Mouse (Mus musculus) myocyte (in vitro differentiated cells): ENCODE measurements around the gene Fam207a. TPM values are rescaled to one million over a fixed set of nuclear protein-coding genes. Genes with fewer than 3 reads are reported as not detected.

ENCODE experiments used
- H3K27me3 ChIP-seq: one replicate; pipeline ENCODE4 v1.6.1; 2011; ENCODE audit not compliant: control insufficient read depth, insufficient read depth, insufficient read length
- H3K36me3 ChIP-seq: one replicate; pipeline ENCODE4 v1.6.1; 2011; ENCODE audit not compliant: control insufficient read depth, insufficient read depth
- H3K4me2 ChIP-seq: one replicate; pipeline ENCODE4 v1.6.1; 2011; ENCODE audit warnings: low read depth, control low read depth
- H3K4me3 ChIP-seq: one replicate; pipeline ENCODE4 v1.5.1; 2011; ENCODE audit warnings: mild to moderate bottlenecking, control low read depth, moderate library complexity
- H3K79me2 ChIP-seq: one replicate; pipeline ENCODE4 v1.6.1; 2011; ENCODE audit not compliant: control insufficient read depth, insufficient read depth
- H3ac ChIP-seq: one replicate; pipeline ENCODE4 v1.6.1; 2011; ENCODE audit not compliant: control insufficient read depth, insufficient read length
- CEBPB ChIP-seq: IDR thresholded peaks from 2 replicates; pipeline ENCODE4 v1.6.1; 2011; ENCODE audit warnings: mild to moderate bottlenecking, moderate library complexity; ENCODE audit not compliant: poor library complexity, insufficient read depth, severe bottlenecking
- E2F4 ChIP-seq: IDR thresholded peaks from one replicate; pipeline ENCODE4 v1.6.1; 2011; ENCODE audit warnings: mild to moderate bottlenecking, control low read depth, moderate library complexity; ENCODE audit not compliant: insufficient read depth
- MAX ChIP-seq: IDR thresholded peaks from one replicate; pipeline ENCODE4 v1.6.1; 2011; ENCODE audit warnings: low read depth, mild to moderate bottlenecking, control low read depth
- MYOD1 ChIP-seq, 3 experiments: IDR thresholded peaks; one replicate each; pipeline ENCODE4 v1.6.1; 2011; ENCODE audit warnings: control low read depth in 2 of 3, low read depth in 2 of 3, mild to moderate bottlenecking in 2 of 3, moderate library complexity in 1 of 3; ENCODE audit not compliant: insufficient read length in 2 of 3, control insufficient read depth in 1 of 3
- MYOG ChIP-seq, 3 experiments: IDR thresholded peaks; one replicate each; pipeline ENCODE4 v1.6.1; 2011; ENCODE audit warnings: control low read depth in 2 of 3, low read depth in 2 of 3, mild to moderate bottlenecking in 2 of 3; ENCODE audit not compliant: insufficient read length in 2 of 3, control insufficient read depth in 1 of 3, insufficient read depth in 1 of 3
- POLR2A ChIP-seq: IDR thresholded peaks from one replicate; pipeline ENCODE4 v1.6.1; 2011; ENCODE audit warnings: low read depth, mild to moderate bottlenecking, control low read depth, moderate library complexity; ENCODE audit not compliant: insufficient read length
- POLR2AphosphoS2 ChIP-seq: IDR thresholded peaks from one replicate; pipeline ENCODE4 v1.6.1; 2011; ENCODE audit warnings: low read depth, control low read depth; ENCODE audit not compliant: insufficient read length
- REST ChIP-seq: IDR thresholded peaks from one replicate; pipeline ENCODE4 v1.6.1; 2011; ENCODE audit warnings: mild to moderate bottlenecking, control low read depth, moderate library complexity; ENCODE audit not compliant: insufficient read depth, insufficient read length
- SRF ChIP-seq: IDR thresholded peaks from one replicate; pipeline ENCODE4 v1.6.1; 2011; ENCODE audit warnings: low read depth; ENCODE audit not compliant: control insufficient read depth, insufficient read length
- TCF12 ChIP-seq: IDR thresholded peaks from one replicate; pipeline ENCODE4 v1.6.1; 2011; ENCODE audit warnings: mild to moderate bottlenecking, control low read depth; ENCODE audit not compliant: poor library complexity, insufficient read depth, severe bottlenecking
- TCF3 ChIP-seq: IDR thresholded peaks from one replicate; pipeline ENCODE4 v1.6.1; 2011; ENCODE audit warnings: low read depth, control low read depth; ENCODE audit not compliant: insufficient read length
- USF1 ChIP-seq: IDR thresholded peaks from one replicate; pipeline ENCODE4 v1.6.1; 2011; ENCODE audit warnings: low read depth, mild to moderate bottlenecking, control low read depth, moderate library complexity
- polyA plus RNA-seq: library from polyadenylated mRNA; unstranded; fragments of >200 nt; fragmentation: generic; extraction: Trizol; gene quantifications from one replicate; pipeline ENCODE4 v1.2.1, GENCODE M21; 2012; ENCODE audit warnings: missing spikeins

Gene Fam207a
- polyA plus RNA-seq, 1 experiment = 34.4 TPM

GRCm38 (mm10) chr10:77456507-77456906 is 59.1 kb downstream of the Fam207a start:
- Histone ChIP-seq H3K4me3 (no peak overlapping the region), H3K4me2 (no peak overlapping the region), H3K79me2 (no peaks in the 10 kb centered on the region), H3ac (no peak overlapping the region), H3K27me3 (peaks cover 8% of the 10 kb centered on the region), H3K36me3 (no peaks in the 10 kb centered on the region)
- TF ChIP-seq MYOG (IDR thresholded peaks at IDR 0.05; ENCODE audit: control insufficient read depth in 1 of 3, insufficient read depth in 1 of 3, insufficient read length in 2 of 3, low read depth in 2 of 3) = no peak
- TF ChIP-seq E2F4 = no peak
- TF ChIP-seq POLR2A = no peak
- TF ChIP-seq REST = no peak
- no peak for TF ChIP-seq SRF
- no peak for TF ChIP-seq TCF12
- TF ChIP-seq MYOD1 (IDR thresholded peaks at IDR 0.05; ENCODE audit: control insufficient read depth in 1 of 3, insufficient read length in 2 of 3, low read depth in 2 of 3) = no peak
- TF ChIP-seq USF1 = no peak
- TF ChIP-seq MAX = no peak
- no peak for TF ChIP-seq CEBPB
- no peak for TF ChIP-seq POLR2AphosphoS2
- TF ChIP-seq TCF3 = no peak

GRCm38 (mm10) chr10:77455251-77456010 is 60.2 kb downstream of the Fam207a start:
- H3K27me3 ChIP-seq = peaks cover 6% of the 10 kb centered on the region
- H3K4me3 ChIP-seq = no peak overlapping the region
- H3K36me3 ChIP-seq = no peaks in the 10 kb centered on the region
- no peak for TF ChIP-seq USF1
- TF ChIP-seq CEBPB = no peak
- TF ChIP-seq POLR2AphosphoS2 = no peak
- no peak for TF ChIP-seq SRF
- TF ChIP-seq TCF12 = no peak
- TF ChIP-seq POLR2A = no peak
- TF ChIP-seq MYOG (IDR thresholded peaks at IDR 0.05; ENCODE audit: control insufficient read depth in 1 of 3, insufficient read depth in 1 of 3, insufficient read length in 2 of 3, low read depth in 2 of 3) = no peak
- TF ChIP-seq REST = no peak
- no peak for TF ChIP-seq E2F4
- no peaks in the 10 kb centered on the region for H3K79me2 ChIP-seq
- H3ac ChIP-seq = no peak overlapping the region
- no peak overlapping the region for H3K4me2 ChIP-seq

GRCm38 (mm10) chr10:77454795-77455194 is 60.8 kb downstream of the Fam207a start:
- Histone ChIP-seq H3K36me3 (no peaks in the 10 kb centered on the region), H3K27me3 (peaks cover 6% of the 10 kb centered on the region), H3K4me3 (no peak overlapping the region), H3K4me2 (no peak overlapping the region), H3ac (no peak overlapping the region), H3K79me2 (no peaks in the 10 kb centered on the region)
- TF ChIP-seq TCF3 (no peak), REST (no peak)

- no peaks in the 10 kb centered on the region for H3K27me3 ChIP-seq
- no peaks in the 10 kb centered on the region for H3K79me2 ChIP-seq
- TF ChIP-seq E2F4 (no peak), USF1 (no peak), TCF3 (no peak), MYOD1 (IDR thresholded peaks at IDR 0.05; ENCODE audit: control insufficient read depth in 1 of 3, insufficient read length in 2 of 3, low read depth in 2 of 3) (no peak), MAX (no peak), CEBPB (no peak), POLR2AphosphoS2 (no peak), POLR2A (no peak), SRF (no peak), MYOG (IDR thresholded peaks at IDR 0.05; ENCODE audit: control insufficient read depth in 1 of 3, insufficient read depth in 1 of 3, insufficient read length in 2 of 3, low read depth in 2 of 3) (no peak), REST (no peak), TCF12 (no peak)
- H3K36me3 ChIP-seq = no peaks in the 10 kb centered on the region
- no peak overlapping the region for H3K4me2 ChIP-seq
- no peak overlapping the region for H3ac ChIP-seq
- no peak overlapping the region for H3K4me3 ChIP-seq
These were observed 63.8 kb downstream of the Fam207a start for GRCm38 (mm10) chr10:77451822-77452221.

- Histone ChIP-seq H3K27me3 (no peaks in the 10 kb centered on the region), H3ac (no peak overlapping the region), H3K4me2 (no peak overlapping the region), H3K36me3 (no peaks in the 10 kb centered on the region), H3K4me3 (no peak overlapping the region), H3K79me2 (no peaks in the 10 kb centered on the region)
- TF ChIP-seq TCF12 = no peak
- TF ChIP-seq MYOG (IDR thresholded peaks at IDR 0.05; ENCODE audit: control insufficient read depth in 1 of 3, insufficient read depth in 1 of 3, insufficient read length in 2 of 3, low read depth in 2 of 3) = no peak
- no peak for TF ChIP-seq CEBPB
- TF ChIP-seq MAX = no peak
- no peak for TF ChIP-seq POLR2AphosphoS2
- no peak for TF ChIP-seq REST
- no peak for TF ChIP-seq USF1
- no peak for TF ChIP-seq MYOD1 (IDR thresholded peaks at IDR 0.05; ENCODE audit: control insufficient read depth in 1 of 3, insufficient read length in 2 of 3, low read depth in 2 of 3)
- TF ChIP-seq SRF = no peak
- no peak for TF ChIP-seq E2F4
- no peak for TF ChIP-seq TCF3
- TF ChIP-seq POLR2A = no peak
These were observed 65.5 kb downstream of the Fam207a start for GRCm38 (mm10) chr10:77450159-77450464.
